Mouse (Mus musculus) layer of hippocampus, adult 11-12 months (tissue): ENCODE data around the gene Bok.

Experiments used
- DNase-seq: peaks from one replicate; pipeline ENCODE4 v3.0.0; 2022; ENCODE audit warnings: low spot score

The Bok gene

DNA sequence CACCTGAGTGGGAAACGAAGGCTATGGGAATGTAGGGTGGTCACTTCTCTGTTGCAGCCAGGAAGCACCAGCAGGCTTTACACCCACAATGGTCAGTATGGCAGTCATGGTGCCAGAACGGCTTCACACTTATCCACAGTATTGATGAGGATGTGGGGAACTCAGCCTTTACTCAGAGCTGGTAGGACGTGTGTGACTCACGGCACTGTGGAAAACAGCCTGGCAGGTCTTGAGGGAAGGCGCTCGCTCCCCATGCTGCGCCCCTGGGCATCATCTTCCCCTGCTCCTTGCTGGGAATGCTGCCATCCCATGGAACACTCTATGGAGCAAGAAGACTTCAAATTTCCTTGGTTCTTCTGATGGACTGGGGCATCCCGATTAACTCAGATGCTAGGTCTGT lies 5.6 kb downstream of the Bok start:
- DNase-seq: no peak

DNA sequence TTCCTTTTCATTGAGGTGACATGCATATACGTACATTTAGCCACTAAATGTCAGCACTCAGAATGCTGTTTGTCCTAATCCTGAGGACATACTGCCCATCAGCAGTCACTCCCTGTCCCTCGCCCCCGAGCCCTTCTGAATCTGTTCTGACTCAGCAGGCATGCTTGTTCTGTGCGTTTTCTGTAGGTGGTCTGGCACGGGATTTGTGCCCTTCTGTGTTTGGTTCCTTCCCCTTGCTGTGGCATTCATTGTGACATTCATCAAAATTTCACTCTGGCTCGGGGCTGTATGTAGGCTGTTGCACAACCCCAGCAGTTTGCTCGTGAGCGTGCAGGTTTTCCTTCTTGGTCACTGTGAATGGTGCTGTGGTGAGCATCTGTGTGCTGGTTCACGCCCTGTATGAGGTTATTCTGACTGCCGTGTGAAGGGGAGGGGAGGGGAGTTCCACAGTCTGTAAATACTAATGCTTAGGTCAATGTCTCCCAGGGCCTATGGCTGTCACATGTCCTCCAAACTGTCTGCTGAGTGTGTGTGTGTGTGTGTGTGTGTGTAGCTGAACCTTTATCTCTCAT lies 6.4 kb downstream of the Bok start:
- no peak for DNase-seq

DNA sequence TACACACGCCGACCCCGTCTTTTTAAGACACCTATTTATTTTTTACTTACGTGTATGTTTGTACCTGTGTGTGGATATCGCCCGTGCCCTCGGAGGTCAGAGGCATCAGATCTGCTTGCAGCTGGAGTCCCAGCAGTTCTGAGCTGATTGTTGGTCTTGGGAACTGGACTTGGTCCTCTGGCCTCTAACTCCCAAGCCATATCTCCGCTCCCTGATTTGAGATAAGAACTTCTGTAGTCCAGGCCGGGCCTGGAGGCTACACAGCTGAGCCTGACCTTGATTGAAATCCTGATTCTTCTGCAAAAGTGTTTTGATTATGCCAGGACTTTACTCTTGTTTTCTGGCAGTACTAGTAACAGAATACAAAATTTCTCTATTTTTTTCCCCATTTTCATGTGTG lies 7.3 kb downstream of the Bok start:
- DNase-seq: no peak

DNA sequence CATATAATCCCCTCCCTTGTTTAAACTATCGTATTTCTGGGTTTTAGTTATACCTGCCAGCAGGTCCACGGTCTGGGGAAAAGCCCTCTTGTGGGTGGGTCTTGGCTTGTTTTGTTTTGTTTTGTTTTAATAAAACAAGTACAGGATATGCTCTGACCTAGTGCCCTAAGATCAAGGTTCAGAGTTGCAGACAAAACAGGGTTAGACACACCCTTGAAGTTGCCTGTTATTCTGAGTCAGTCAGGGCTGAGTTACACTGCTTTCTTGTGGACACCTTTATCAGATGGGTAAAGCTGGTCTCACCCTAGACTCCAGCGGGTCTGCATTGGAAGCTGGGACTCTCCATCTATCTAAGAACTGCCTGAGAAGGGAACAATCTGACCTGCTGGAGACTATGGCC lies 8.0 kb downstream of the Bok start:
- no peak for DNase-seq

DNA sequence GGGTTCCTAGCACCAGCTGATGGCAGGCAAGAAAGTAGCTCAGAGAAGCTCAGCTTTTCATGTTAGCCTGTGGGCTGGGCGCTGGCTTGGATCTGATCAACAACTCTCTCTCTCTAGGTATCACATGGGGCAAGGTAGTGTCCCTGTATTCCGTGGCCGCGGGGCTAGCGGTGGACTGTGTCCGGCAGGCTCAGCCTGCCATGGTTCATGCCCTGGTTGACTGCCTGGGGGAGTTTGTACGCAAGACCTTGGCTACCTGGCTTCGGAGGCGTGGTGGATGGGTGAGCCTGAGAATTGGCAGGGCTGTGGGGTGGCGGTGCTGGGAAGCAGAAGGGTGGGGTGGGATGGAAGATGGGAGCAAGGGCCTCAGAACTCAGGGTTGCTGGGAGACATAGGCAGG lies 8.5 kb downstream of the Bok start:
- DNase-seq: no peak

DNA sequence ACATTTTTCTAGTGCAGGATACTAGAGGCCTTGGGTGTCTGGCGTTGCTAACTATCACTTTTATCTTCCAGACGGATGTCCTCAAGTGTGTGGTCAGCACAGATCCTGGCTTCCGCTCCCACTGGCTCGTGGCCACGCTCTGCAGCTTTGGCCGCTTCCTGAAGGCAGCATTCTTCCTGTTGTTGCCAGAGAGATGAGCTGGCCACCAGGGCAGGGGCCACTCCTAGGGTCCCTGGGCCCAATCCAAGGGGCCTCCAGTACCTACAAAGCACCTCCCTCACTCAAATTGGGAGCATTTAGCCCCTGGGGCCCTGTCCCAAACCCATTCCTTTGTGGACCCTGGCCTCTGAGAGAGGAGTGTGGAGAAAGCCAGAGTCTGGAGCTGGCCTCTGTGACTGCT lies 9.5 kb downstream of the Bok start:
- no peak for DNase-seq

DNA sequence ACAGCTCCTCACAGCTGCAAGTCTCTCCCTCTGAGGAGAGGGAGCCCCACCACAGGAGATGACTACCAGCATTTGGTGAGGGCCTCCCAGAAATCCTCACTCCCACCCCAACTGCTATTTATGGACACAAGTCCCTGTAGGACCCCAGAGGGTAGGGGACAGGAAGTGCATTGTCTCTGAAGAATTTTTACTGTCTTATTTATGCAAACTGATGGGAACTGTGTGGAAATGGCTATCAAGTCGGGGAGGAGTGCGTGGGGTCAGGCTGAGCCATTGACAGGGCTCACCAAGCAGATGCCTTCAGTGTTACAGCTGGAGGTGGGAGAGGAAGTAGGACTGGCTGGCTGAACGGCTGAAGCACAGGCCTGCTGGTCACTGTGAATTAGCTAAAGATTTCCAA lies 11.9 kb downstream of the Bok start:
- no peak for DNase-seq

DNA sequence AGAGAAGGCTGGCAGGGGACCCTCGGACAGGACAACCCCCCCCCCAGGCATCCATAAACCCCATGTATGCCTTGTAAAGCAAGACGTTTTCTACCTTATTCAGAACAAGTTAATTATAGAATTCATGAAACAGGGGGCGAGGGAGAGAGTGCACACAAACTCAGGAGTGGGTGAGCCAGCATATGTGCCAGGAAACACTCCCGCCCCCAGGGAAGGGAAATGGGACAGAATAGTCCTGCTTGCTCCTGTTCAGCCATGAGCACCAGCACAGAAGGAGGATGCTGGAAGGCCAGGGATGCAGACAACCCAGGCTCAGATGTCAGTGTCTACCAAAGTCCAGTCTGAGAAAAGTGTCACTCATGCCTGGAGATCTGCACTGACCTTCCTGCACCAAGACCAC lies 13.7 kb downstream of the Bok start:
- DNase-seq: peak; percentile 47

DNA sequence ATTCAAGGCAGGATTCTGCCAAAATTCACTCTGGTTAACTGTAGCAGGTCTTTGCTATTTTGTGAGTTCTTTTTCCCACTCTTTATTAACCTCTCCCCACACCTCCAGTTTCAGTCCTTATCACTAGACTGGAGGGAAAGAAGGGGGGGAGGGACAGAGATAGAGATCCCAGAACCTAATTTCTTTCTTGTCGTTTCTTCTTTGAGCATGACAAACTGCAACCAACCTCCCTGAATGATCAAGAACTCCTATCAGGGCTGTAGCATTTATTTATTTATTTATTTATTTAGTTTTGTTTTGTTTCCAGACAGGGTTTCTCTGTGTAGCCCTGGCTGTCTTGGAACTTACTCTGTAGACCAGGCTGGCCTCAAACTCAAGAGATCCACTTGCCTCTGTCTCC lies 16.6 kb downstream of the Bok start:
- no peak for DNase-seq

DNA sequence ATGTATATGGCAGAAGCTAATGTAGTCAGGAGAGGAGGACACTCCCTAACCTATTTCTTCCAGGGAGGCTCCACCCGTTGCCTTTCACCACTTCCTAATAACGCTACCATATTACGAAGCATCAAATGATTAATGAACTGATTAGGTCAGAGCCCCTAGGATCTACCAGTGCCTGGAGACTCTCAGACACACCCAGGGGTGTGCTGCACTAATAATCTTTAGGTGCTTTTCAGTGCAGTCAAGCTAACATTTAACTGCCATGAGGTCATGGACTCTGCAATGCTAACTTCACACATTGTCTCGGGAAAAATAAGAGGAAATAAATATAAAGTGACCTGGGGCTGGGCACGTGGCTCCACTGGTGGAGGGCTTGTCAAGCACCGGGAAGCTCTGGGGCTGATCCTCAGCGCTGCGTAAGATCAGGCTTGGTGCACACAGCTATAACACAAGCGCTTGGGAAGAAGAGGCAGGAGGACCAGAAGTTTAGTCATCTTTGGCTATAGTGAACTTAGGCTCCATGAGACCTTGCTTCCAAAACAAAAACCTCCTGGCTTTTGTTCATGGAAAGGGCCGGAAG lies 18.1 kb downstream of the Bok start:
- no peak for DNase-seq

DNA sequence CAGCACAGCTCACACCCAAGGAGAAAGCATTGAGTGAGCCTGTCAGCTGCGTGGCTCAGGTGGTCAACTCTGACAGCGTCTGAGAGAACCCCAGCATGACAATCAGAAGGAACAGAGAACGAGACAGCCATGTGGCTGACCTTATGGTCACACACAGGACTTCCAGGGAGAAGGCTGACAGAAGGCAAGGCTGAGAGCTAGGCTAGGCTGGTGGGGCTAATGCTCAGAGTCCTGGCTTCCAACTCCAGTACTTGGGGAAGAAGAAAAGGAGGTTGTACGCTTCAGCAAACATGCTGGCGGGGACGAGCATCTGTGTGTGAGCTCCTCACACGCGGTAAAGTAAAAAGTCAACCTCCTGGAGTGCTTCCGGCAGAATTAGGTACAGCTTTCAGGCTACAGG lies 18.9 kb downstream of the Bok start:
- DNase-seq: no peak

DNA sequence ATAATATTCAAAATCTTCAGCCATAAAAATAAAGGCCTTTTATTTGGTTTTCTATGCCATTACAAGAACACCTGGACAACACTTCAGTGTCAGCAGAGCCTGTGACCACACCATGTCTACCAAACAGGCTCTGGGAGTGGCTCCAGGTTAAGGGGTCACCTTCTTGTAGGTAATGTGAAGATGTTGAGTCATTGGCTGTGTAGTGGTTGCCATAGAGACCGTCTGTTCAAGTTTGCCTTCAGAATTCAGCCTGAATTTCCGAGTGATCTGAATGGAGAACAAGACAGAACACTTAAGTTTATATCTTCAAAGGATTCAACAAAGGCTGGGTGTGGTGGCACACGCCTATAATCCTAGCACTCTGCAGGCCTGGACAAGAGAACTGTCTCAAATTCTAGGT lies 19.9 kb downstream of the Bok start:
- no peak for DNase-seq

DNA sequence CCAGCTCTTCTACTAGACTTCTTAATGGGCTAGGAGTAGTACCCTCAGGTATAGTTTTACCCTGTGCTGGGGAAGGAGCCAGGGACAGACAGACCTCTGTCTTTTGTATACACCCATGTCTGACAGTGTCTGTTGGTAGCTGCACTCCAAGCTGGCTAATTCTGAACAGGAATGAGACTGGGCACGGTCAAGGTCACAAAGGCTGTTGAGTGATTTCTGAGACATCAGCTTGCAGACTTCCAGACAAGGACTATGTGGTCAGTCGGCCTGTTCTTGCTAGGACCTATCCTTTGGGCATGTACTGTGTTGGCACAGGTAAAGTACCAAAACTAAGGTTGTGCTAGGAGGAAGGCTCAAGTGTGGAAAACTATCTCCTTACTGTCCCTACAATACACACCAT lies 30.7 kb downstream of the Bok start:
- no peak for DNase-seq

DNA sequence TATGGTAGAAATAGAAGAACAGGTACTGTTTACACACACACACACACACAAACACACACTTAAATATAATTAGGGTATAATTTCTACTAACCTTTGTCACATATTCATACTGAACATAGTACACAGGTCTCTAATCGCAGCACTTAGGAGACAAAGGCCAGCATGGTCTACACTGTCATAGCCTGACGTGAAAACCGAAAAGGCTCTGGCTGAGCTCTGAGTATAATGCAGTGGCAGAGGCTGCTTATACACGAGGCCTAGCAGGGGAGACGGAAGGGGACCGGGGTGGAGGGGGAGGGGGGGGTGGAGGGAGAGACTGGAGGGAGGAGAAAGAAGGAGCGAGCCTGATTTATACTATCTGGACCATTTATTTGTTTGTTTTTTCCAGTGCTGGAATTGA lies 36.1 kb downstream of the Bok start:
- DNase-seq: no peak

DNA sequence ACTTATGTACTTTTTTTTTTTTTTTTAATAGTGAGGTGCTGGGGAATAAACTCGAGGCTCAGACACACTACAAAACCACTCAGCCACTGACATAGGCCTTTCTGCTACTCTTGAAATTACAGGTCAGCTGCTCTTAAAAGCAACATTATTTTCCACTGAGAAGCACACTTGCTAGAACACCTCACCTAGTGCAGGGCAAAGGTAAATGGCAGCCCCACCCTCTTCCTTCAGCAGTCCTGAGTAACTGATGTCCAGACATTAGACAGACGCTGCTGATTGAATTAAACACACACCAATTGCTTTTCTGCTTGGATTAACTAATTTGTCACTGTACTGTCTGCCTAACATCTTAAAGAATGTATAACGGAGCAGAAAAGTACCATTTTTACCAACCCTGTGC lies 39.2 kb downstream of the Bok start:
- no peak for DNase-seq

DNA sequence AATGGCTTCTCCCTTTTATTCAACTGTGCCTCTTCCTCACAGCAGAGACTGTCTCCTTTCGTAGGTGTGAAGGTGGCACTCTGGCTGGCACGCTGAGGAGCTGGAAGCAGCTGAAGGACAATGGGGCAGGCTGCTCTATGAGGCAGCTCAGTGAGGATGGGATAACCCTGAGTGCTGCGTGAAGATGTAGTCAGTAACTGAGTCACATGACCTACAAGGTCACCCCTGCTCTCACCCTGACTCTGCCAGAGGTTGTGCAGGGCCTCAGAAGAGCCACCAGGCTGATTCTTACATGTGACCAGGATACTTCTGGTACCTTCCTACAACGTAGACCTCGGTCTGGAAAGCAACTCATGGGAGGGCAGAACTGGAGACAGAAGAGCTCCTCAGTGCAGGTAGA lies 40.2 kb downstream of the Bok start:
- no peak for DNase-seq

DNA sequence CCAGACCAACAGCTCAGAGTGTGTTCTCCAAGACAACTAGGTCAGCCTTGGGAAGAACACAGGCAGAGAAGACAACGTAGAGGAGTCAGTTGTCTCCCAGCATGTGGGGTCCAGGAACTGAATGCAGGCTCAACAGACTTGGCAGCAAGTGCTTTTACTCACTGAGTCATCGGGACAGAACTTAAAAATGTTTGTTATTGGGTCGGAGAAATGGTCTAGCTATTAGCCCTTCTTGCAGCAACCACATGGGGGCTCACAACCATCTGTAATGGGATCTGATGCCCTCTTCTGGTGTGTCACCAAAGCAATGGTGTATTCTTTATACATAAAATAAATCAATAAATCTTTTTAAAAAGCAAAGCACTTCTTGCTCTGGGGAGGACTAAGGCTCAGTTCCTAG lies 40.7 kb downstream of the Bok start:
- no peak for DNase-seq

DNA sequence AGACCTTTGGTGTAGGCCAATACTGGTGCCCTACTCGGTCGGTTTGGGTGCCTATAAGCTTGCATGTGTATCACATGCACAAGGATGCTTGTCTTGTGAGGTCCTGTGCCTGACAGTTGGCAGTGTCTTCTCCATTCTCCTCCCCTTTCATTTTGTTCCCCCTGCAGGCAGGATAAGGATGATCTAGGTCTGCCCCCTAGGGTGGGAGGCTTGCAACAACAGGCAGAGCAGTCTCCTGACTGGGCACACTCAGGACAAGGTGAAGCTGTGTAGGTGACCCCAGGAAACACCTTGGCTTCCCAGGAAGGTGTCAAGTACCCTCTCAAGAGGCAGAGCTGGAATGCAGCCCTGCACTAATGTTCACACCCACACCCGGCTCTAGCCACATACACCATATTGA lies 41.5 kb downstream of the Bok start:
- DNase-seq: peak; percentile 48

DNA sequence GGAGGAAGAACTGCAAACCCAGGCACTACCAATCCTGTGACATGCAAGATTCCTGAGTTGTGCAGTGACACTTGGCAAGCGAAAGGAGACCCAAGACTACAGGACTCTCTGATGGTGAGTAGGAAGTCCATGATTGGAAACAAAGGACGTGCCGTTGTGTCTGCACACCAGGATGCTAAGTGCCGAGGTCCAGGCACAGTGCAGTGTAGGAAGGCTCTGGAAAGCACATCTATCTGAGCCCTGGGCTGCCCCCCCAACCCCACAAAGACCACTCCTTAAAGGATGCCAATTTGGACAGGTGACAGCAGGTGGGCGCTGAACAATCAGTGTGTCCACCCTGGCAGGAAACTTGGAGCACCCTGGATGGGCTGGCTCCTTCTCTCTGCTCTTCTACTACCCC lies 45.6 kb downstream of the Bok start:
- no peak for DNase-seq

DNA sequence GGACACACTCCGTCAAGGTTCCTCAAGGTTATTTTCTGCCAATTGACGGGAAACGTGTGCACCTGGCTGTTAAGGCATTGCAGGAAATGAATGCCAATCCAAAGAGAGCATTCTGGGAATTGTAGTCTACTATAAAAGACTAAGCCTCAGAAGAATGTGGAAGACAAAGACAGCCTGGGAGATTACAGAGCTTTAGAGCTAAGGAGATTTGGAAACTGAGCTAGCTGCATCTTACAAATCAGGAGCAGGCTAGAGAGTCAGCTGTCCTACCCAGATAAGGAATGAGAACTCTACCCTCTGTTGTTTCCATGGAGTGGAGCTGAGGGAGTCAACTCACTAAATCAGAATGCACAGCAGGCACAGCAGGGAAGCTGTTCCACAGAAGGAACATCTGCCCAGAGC lies 46.4 kb downstream of the Bok start:
- DNase-seq: no peak

DNA sequence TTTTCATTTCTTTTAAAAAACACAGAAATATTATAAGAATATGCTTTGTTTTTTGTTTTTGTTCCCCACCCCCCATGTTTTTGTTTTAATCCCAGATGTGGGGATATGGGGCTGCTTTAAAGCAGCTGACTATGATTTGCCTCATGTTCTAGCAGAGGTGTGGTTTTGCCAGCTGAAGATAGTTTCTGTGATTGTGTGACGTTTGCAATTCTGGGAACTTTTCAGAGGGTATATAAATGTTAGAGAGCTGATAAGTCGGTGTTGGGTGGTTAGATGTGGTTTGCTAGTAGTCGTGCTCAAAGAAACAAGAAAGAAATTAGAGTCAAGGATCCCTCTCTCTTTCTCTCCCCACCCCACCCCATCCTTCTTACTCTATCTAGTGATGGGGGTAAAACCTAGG lies 50.4 kb downstream of the Bok start:
- no peak for DNase-seq

DNA sequence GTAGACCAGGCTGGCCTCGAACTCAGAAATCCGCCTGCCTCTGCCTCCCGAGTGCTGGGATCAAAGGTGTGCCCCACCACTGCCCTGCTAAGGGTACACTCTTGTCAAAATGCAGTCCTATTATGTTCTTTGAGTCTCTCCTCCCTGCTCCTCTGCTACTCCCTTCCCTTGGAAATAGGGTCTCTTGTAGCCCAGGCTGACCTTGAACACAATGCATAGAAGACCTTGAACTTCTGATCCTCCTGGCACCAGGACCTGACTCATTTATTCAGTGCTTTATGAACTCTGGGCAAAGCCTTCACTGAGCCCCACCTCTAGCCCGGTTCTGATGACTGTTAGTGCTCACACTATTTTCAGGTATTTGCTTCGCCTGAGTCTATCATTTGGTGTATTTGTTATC lies 52.3 kb downstream of the Bok start:
- DNase-seq: no peak

DNA sequence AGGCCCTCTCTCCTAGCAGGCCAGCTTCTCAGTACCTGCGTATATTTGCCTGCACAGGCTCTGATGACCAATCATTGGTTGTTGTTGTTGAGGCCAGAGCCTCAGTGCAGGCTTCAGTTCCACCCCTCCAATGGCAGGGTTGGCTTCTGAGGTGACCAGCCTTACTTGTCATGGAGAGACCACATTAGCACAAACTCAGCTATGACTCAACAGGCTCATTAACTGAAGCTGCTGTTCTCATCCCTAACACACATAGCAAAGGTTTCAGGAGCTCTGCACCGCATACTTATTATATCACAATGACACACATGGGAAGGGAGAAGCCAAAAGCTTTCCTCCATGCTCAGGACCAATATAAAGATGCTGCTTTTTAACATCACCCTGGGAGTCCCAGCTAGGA lies 55.2 kb downstream of the Bok start:
- no peak for DNase-seq

DNA sequence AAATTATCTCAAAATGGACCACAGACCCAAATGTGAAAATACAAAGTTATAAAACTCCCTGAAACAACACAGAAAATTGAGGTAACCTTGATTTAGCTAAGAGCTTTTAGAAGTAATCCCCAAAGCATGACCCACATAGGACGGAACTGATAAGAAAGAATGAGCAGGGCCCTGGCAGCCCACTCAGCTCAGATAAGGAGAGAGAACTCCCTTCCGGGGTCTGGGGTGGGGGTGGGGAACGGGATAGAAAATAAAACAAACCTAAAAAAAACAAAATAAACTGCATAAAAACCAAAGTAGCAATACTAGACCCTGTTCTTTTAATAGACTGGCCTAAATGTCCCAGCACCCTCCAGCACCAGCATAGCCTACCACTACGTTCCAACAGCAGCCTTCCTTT lies 56.5 kb downstream of the Bok start:
- DNase-seq: no peak

DNA sequence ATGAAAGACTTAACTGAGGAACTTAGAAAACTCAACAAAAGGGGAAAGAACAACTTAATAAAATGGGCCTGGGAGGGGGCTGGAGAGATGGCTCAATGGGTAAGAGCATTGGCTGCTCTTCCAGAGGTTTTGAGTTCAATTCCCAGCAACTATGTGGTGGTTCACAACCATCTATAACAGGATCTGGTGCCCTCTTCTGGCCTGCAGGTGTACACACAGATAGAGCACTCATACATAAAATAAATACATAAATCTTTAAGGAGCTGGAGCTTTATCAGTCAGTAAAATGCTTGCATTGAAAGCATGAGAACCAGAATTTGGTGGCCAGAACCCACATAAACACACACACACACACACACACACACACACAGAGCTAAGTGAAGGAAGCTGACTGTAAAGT lies 57.5 kb downstream of the Bok start:
- no peak for DNase-seq
